Mouse (Mus musculus) bone marrow, adult 2 months (tissue): ENCODE data around the gene Nsun3.

Experiments
- CTCF ChIP-seq: fragments of 200-500 bp; IDR thresholded peaks from 2 replicates; pipeline ENCODE4 v1.5.1; 2011; ENCODE audit warnings: low read length, control low read depth; ENCODE audit not compliant: control insufficient read depth, insufficient read depth
- POLR2A ChIP-seq: fragments of 200-500 bp; IDR thresholded peaks from 2 replicates; pipeline ENCODE4 v1.6.1; 2011; ENCODE audit warnings: low read depth, mild to moderate bottlenecking, control low read depth, low read length, borderline replicate concordance; ENCODE audit not compliant: control insufficient read depth

GRCm38 (mm10) chr16:62814491-62814890 lies 27.9 kb upstream of the Nsun3 start, which contains the start of gene Stx19:
- TF ChIP-seq POLR2A (no peak), CTCF (no peak)
